Mouse (Mus musculus) Muller cell, postnatal 12 days (primary cell): ENCODE data around the gene Nxph3.

Source experiments
- DNase-seq: peaks from one replicate; pipeline ENCODE4 v3.0.0-alpha.2; 2015; ENCODE audit errors: inconsistent ontology term

The Nxph3 gene

GRCm38 (mm10) chr11:95514298-95514861, at the start of gene Nxph3:
Nxph3 (minus strand) TSS chr11:95514570.
- DNase-seq = peak; percentile 78

- DNase-seq = no peak
Observed at GRCm38 (mm10) chr11:95563849-95564248, 49.5 kb upstream of the Nxph3 start.

- no peak for DNase-seq
Observed at GRCm38 (mm10) chr11:95560773-95561172, 46.4 kb upstream of the Nxph3 start.

DNA sequence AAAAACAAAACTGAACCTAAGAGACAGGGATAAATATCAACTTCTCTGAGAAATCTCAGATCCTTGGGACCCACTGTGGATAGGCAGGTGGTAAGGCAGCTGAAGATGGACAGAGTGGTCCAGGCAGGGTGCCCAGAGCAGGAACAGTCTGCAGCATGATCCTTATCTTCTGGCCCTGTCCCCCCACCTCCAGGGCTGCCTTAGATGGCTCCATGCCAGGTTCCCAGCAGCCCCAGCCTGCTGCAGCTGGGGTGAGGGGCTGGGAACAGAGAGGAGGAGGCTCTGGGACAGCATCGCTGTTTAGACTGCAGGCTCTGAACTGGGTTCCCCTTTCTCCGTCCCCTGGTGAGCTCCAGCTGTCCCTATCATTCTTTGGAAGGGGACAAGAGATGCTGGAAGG, 45.4 kb upstream of the Nxph3 start:
- no peak for DNase-seq

- peak; percentile 34 for DNase-seq
Observed at GRCm38 (mm10) chr11:95557719-95558118, 43.3 kb upstream of the Nxph3 start.

- DNase-seq = peak; percentile 14
Observed at GRCm38 (mm10) chr11:95557032-95557431, 42.7 kb upstream of the Nxph3 start.

- DNase-seq = no peak
Observed at GRCm38 (mm10) chr11:95555279-95555678, 40.9 kb upstream of the Nxph3 start.

DNA sequence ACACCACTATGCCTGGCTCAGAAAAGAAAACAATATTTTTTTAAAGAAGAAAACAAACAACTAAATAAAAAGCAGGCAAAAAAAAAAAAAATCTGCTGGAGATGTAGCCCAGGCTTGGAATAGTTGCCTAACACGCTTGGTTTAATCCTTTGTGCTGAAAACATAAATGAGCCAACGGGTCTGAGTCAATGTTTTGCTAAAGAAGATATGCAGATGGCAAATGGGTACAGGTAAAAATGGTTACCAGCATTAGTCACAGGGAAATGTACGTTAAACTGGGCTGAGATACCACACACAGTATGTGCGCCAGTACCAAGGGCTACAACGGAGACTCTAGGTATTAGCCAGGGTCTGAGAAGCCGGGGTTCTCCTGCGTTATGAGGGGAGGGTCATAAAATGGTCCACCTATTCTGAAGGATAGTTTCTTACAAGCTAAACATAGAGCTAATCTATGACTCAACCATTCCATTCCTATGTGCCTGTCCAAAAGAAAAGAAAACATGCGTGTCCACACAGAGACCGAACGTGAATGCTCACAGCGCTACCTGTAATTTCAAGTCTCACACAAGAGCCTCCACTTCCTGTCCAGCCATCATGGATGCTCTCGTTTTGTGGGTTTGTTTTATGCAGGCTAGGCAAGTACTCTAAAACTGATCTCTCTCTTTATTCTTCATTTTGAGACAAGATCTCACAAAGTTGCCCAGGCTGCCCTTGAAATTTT, 36.1 kb upstream of the Nxph3 start:
- DNase-seq = no peak

GRCm38 (mm10) chr11:95546021-95546782, 31.8 kb upstream of the Nxph3 start:
- DNase-seq = no peak

- no peak for DNase-seq
Observed at GRCm38 (mm10) chr11:95544546-95545327, 30.4 kb upstream of the Nxph3 start.

- DNase-seq = no peak
Observed at GRCm38 (mm10) chr11:95540637-95541385, 26.4 kb upstream of the Nxph3 start.

DNA sequence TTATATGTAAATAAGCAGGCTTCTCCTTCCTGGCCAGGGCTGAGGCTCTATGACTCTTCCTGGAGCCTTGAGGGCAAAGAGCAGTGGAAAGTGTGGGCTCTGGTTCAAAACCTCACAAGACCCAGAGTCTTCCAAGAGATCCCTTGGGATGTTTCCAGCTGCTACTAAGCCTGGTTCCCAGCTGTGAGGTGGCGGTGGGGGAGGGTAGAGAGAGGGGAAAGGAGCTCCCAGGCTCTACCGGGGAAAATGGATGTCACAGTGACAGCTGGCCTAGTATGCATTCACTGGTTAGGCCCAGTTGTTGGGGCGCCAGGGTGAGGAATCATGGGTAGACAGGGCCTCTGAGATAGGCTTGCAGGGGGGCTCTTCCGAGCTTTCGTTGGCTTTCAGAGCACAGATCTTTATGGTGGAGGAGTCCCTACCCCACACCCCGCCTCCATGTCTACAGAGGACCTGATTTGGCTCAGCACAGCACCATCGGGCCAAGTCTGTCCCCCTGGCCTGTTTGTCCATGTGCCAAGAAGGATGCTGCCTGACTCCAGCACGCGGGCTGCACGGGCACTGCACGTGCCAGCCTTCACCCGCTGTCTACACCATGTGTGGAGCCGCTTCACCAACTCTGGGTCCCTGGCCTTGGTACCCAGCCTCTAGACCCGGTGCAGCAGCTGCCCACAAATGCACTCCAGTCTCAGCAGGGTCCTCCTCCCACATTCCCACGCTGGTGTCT, 24.2 kb upstream of the Nxph3 start:
- DNase-seq = no peak

GRCm38 (mm10) chr11:95533484-95534160, 19.3 kb upstream of the Nxph3 start:
- DNase-seq = peak; percentile 85

DNA sequence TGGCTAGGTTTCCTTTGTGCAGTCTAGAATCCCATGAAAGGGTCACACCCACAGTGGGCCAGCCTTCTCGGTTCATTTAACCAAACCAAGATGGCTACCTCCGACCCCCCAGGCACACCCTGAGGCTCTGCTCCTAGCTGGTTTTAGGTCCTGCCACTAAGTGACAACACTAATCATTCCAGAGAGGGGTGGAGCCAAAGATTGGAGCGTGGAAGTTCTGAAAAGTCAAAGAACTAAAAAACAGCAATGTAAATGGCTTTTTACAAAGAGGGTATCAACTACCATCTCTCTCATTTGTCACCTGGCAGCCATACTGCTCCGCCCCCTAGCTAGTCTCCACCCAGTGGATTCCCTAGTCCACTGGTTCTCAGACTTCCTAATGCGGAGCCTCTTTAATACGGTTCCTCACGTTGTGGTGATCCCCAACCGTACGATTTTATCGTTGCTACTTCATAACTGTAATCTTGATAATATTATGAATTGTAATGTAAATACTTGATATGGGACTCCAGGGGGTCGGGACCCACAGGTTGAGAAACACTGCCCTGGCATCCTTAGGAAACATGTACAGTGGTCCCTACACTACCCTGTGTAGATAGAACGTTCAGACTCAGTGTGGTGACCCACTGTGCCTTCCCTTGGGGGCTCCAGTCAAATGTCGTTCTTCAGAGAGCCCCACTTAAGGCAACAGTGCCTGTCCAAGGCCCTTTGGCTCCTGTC, 18.1 kb upstream of the Nxph3 start:
- no peak for DNase-seq

DNA sequence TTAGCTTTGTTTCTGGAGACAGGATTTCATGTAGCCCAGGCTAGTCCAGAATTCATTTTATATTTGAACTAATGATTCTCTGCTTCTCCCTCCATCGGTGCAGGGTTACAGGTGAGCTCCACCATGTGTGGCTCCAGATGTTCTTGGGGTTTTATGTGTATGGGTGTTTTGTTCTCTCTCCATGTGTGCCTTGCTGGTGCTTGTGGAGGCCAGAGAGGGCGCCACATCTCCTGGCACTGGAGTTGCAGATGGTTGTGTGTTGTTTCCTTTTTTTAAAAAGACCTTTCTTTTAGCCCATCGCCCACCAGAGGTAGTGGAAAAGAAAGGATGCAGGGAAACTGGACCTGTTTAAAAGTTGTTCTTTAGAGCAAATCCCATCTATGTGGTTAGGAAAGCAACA, 13.9 kb upstream of the Nxph3 start:
- no peak for DNase-seq

- DNase-seq = no peak
Observed at GRCm38 (mm10) chr11:95527307-95527706, 12.9 kb upstream of the Nxph3 start.

DNA sequence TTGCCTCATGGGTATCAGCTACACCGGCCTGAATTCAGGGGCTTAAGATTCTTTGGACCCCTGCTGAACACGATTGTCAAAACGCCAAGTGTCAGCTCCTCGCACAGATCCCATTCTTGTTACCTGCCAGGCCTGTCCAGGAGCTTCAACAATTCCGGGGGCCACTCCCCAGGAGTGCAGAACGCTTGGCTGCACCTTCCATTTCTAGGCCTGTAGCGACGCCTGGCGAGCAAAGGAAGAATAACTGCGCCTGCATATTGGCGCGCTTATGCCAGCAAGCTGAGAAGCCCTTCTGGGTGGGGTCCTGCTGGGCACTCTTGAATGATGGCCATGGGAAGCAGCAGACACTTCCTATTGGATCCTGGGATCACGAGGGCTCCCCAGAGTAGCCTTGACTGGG, 7.2 kb upstream of the Nxph3 start:
- DNase-seq = peak; percentile 54

DNA sequence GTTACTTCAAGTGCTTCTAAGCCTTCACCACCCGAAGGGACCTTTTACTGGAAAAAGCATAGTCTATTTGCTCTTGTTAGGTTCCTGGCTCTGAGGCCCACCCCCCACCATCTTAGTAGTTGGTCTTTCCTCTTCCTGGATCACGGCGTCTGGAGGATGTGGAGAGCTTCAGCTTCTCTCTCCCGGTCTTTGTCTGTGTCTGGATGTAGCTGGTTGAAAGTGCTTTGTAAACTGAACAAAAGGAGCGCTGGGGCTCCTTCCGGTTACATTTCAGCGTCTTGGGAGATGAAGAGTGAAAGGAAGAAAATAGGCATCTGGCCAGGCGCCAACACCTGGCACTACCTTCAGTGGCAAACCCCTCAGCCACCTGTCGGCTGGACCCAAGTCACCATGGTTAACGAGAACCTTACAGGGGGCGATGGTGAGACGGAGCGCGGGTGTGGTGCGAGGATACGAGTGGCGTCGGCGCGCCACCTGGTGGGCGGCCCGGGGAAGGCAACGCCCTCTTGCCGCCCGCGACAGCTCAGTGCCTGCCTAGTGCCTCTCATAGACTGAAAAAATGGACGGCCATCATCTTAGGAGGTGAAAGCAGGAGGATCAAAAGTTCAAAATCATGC, 6.2 kb upstream of the Nxph3 start:
- peak; percentile 86 for DNase-seq

- DNase-seq = no peak
Observed at GRCm38 (mm10) chr11:95519996-95520395, 5.6 kb upstream of the Nxph3 start.
